Comparison of ENCODE assay signal across 16 mouse cellular contexts in the genomic region with DNA sequence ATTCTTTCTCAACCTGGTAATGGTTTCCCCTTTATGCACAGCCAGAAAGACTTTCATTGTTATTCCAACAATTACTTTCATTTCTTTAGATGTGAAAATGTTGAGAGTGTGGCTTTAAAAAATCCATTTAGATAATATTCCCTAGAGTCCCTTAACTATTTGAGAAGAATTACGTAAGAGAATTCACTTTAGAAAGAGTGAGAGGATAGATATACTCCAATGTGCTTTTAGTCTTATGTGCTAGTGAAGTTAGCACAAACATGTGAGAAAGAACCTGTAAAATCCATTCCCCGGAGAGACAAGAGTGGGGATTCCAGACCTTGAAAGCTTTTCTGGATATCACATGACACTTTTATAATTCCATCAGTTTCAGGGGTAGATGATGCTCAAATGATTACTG. TPM values are rescaled to one million over a fixed set of nuclear protein-coding genes. Genes with fewer than 3 reads are reported as not detected.
A peak's percentile ranks its signal among the peaks of the same experiment; 100 is the strongest.
DNase-seq lines count a peak whose midpoint lies in the region; ATAC-seq lines count a peak whose summit lies in the region.
"Had no signal": no experiment of that assay in that cellular context is flagged by ENCODE, and none has a peak within 500 bp of the region (broad histone marks: within the 10 kb centered on the region; RNA-seq: fewer than 3 reads in every experiment).

No protein-coding gene starts in this region.

- H3K9me3 ChIP-seq in forebrain, embryonic 16.5 days (ENCODE audit: control insufficient read depth, low read length), result peaks cover 8% of the 10 kb centered on the region; the same call in 1 of the 2 replicates
- peaks cover 10% of the 10 kb centered on the region for H3K9me3 ChIP-seq in forebrain, embryonic 13.5 days (replicated peaks)

- H3K27me3 ChIP-seq in forebrain, embryonic 16.5 days (replicated peaks; ENCODE audit: control insufficient read depth, insufficient read depth, low read length), result no peaks in the 10 kb centered on the region
- no peaks in the 10 kb centered on the region for H3K27me3 ChIP-seq in forebrain, embryonic 13.5 days
- H3K27me3 ChIP-seq: embryonic facial prominence, embryonic 12.5 days; forebrain, embryonic 12.5 days had no signal

- H3K4me2 ChIP-seq in forebrain, embryonic 16.5 days (ENCODE audit: low read length), result no peak overlapping the region
- H3K4me2 ChIP-seq in forebrain, embryonic 13.5 days, result no peak overlapping the region
- H3K4me2 ChIP-seq: embryonic facial prominence, embryonic 12.5 days; forebrain, embryonic 12.5 days had no signal

- H3K4me3 ChIP-seq in forebrain, embryonic 16.5 days (replicated peaks; ENCODE audit: low read length), result no peak overlapping the region
- no peak overlapping the region for H3K4me3 ChIP-seq in forebrain, embryonic 13.5 days
- H3K4me3 ChIP-seq: embryonic facial prominence, embryonic 10.5 days; embryonic facial prominence, embryonic 12.5 days; forebrain, embryonic 12.5 days had no signal

- no peak overlapping the region for H3K9ac ChIP-seq in forebrain, embryonic 16.5 days (replicated peaks; ENCODE audit: low read depth, low read length)
- H3K9ac ChIP-seq in forebrain, embryonic 13.5 days, result no peak overlapping the region
- H3K9ac ChIP-seq: embryonic facial prominence, embryonic 12.5 days; forebrain, embryonic 12.5 days had no signal

- H3K4me1 ChIP-seq in forebrain, embryonic 16.5 days (replicated peaks; ENCODE audit: control insufficient read depth, insufficient read depth, low read length), result no peaks in the 10 kb centered on the region
- no peaks in the 10 kb centered on the region for H3K4me1 ChIP-seq in forebrain, embryonic 13.5 days
- H3K4me1 ChIP-seq: embryonic facial prominence, embryonic 10.5 days; embryonic facial prominence, embryonic 12.5 days; forebrain, embryonic 12.5 days had no signal

- 82% methylated on average over 2 of the region's 2 CpGs for WGBS in forebrain, embryonic 16.5 days
- 79% methylated on average over 2 of the region's 2 CpGs for WGBS in forebrain, embryonic 13.5 days

- H3K36me3 ChIP-seq in forebrain, embryonic 16.5 days (ENCODE audit: control insufficient read depth, insufficient read depth), result no peaks in the 10 kb centered on the region
- no peaks in the 10 kb centered on the region for H3K36me3 ChIP-seq in forebrain, embryonic 13.5 days (ENCODE audit: poor library complexity, severe bottlenecking)
- H3K36me3 ChIP-seq: embryonic facial prominence, embryonic 10.5 days; embryonic facial prominence, embryonic 12.5 days; forebrain, embryonic 12.5 days had no signal

- peak; percentile 3 for DNase-seq in retina, postnatal 1 day
- no peak for DNase-seq in retina, embryonic 14.5 days (ENCODE audit: low spot score)
- no peak for DNase-seq in gastrocnemius, postnatal 36 days
- DNase-seq: adrenal gland, adult 2 months; adrenal gland, postnatal 10 days; adrenal gland, postnatal 25 days; cerebellum, adult 11-12 months; cerebellum, adult 2 months; cerebellum, adult 9-10 months; cerebellum, postnatal 10 days; cerebellum, postnatal 25 days had no signal

- intact Hi-C loops in gastrocnemius, postnatal 36 days (cut with DNase I), result no loop called here

- H3K27ac ChIP-seq in forebrain, embryonic 16.5 days (ENCODE audit: low read length), result no peak overlapping the region
- H3K27ac ChIP-seq in forebrain, embryonic 13.5 days, result no peak overlapping the region
- H3K27ac ChIP-seq: embryonic facial prominence, embryonic 10.5 days; embryonic facial prominence, embryonic 12.5 days; forebrain, embryonic 12.5 days had no signal

- ATAC-seq in forebrain, embryonic 16.5 days, result peak; percentile 61
- ATAC-seq in forebrain, embryonic 13.5 days, result no peak

RNA-seq across cellular contexts. Expression of gene Aftph, which starts 9.2 kb away (rescaled TPM):
- polyA plus RNA-seq in forebrain, embryonic 16.5 days (2015; fragmentation: Nextera tagmentation; extraction: Ambion mirVana), result 41.7 and 44.3 TPM in 2 replicates
- polyA plus RNA-seq in forebrain, embryonic 13.5 days (2015; fragmentation: Nextera tagmentation; extraction: Ambion mirVana), result 34.0 and 35.8 TPM in 2 replicates
- total RNA-seq in gastrocnemius, postnatal 36 days (2021), result 10 to 100 TPM; 14.3 to 15.1 TPM
